Mouse (Mus musculus): ENCODE data around the gene Gabrg2.

Gabrg2 gene

DNA sequence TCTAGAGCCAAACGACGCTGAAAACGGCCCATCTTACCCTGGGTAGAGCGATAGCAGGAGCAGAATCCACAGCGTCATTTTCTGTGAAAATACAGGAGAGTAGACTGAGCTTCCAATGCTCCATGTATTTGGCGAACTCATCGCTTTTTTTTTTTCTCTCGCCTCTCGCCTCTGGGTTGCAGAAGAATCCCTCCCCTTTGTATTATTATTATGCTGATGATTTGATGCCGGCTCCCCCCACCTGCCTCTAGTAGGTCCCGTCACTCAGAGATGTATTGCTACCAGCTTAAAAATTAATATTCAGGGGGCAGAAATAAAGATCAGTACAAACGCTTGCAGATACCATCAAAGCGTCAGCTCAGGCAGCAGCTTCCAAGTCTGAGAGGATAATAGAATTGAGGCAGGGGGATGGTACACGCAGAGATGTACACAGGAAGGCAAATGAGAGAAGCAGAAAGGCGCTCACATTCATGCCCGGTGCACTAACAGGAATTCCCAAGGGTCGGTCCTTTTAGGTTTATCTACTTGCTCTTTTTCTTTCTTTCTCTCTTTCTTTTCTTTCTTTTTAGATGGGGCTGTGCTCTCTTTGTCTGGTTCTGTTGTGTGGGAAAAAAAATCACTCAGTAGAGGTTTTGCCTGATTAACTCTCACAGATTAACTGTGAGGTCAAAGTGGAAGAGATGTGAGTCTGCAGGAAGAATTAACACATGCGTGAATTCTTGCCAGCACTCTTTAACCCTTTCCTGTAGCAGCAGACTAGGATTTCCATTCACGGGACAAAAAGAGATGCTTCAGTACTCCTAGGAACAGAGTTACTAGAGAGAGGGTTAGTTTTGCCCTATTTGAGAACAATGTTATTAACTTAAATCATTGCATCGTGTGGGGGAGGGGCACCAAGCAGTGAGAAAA, at the start of gene Gabrg2:
Gene Gabrg2, minus strand, starts transcription at position 668 of the 909 bp plus-strand sequence.
- no peak for DNase-seq (ENCODE audit: low read depth, low spot score)

DNA sequence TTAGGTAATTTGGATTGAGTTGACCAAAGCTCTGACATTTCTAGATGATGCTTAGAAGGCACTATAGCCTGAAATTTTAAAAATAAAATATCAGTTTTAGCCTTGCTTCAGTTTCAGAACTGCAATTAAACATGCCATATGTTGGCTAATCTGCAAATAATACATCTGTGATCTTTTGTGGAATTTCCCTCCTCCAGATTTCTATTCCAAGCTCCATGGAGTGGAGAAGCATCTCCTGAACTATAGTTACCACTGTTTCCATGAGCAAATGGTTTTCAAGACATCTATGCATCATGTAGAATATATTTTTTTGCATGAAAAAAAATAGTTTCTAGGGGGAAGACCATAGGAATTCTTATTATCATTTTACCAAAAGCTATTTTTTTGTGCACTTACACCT, 47.5 kb upstream of the Gabrg2 start:
- DNase-seq (ENCODE audit: low read depth, low spot score) = no peak

DNA sequence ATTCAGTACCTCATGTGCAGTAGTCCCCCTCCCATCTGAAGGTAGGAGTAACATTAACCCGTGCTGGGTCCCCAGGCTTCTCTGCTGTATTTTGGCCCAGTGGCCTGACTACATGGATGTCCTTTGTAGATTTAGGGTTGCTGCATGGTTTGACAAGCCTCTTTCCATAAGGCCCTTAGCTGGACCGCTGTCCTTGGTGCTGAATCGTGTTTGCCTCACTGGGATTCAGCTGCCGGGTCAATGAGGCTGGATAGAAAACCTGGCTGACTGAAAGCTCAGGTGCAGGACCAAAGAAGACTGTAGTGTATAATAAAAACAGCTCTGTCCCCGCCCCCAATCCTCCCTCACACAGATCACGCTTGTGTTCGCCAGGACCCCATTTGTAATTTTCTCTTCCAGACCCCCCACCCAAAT, 1.2 kb downstream of the Gabrg2 start:
- peak; percentile 50 for DNase-seq (ENCODE audit: low read depth, low spot score)

DNA sequence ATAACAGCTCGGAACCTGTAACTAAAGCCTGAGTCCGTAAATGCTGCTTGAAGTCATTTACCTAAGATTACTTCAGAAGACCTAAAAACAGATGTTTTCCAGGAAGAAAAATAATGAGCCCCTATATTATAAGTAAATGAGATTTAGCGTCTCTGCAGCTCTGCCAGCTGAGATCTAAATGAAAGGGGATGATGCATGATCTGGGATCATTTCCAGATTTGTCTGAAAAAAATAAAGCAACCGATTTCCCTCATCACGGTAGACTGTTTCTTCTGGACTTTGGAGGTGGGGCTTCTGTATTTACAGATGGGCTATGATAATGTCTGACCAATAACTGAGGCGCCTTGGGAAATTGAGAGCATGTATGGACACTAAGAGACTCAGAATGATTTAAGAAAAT, 20.5 kb downstream of the Gabrg2 start:
- DNase-seq (ENCODE audit: low read depth, low spot score) = no peak

DNA sequence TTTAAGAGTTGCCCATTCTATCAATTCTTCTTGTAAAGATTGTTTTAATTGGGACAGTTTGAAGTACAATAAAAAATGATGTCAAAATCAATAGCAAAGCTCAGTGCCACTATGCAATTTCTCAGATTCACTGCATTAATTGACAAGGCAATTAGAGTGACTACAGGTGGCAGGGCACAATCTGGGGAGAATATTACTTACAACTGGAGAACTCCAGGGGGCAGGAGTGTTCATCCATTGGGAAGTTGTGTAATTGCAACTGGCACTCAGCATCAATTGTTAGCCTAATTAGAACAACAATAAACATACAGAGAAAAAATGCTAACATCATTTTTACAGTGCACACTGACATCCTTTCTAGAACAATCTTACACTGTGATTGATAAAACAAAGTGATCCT, 32.1 kb downstream of the Gabrg2 start:
- peak; percentile 4 for DNase-seq (ENCODE audit: low read depth, low spot score)

DNA sequence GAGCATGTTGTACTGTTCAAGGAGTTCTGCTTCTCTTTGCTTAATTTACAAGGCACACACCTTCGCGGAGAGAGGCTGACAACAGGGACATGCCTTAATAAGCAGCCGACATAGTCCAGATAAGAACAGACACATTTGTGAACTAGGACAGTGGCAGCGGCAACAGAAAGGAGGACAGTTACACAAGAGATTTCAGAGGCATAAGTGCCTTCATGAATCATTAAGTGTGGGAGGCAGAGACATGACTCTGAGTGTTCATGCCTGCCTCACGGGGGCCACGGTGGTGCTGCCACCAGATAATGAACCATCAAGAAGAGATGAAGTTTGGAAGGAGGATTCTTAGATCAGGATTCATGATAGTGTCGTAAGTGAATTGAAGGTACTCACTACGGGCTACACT, 38.0 kb downstream of the Gabrg2 start:
- DNase-seq (ENCODE audit: low read depth, low spot score) = no peak

DNA sequence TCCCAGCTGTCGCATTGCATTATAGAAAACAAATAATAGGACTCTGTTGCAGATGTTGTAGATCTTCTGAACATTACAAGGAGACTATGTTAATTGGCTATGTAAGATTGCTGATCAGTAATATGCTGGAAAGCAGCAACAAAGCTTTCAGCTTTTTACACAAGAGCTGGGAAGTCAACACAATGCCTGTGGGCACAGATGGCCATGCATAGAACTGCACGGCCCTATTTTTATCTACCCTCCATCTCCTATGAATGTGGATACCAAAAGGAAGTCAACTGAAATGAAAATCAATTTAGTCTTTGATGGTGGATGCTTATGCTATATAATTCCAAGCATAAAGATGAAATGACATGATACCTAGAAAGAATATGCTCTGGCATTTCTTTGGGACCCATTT, 47.1 kb downstream of the Gabrg2 start:
- no peak for DNase-seq (ENCODE audit: low read depth, low spot score)

DNA sequence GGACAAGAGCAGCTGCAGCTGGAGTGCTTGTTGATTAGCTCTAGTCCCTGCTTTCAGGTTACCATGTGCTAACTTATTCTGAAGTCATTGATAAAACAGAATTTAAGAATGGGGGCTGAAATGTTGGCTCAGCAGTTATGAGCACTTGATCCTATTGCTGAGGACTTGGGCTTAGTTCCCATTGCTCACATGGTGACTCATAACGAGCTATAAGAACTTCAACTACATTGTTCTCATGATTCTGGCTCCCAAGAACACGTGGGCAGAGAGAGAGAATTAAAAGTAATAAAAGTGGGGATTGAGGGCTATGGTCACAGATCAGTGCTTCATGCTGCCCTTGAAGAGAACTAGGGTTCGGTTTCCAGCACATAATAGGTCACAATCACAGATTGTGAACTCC, 48.8 kb downstream of the Gabrg2 start:
- DNase-seq (ENCODE audit: low read depth, low spot score) = no peak

DNA sequence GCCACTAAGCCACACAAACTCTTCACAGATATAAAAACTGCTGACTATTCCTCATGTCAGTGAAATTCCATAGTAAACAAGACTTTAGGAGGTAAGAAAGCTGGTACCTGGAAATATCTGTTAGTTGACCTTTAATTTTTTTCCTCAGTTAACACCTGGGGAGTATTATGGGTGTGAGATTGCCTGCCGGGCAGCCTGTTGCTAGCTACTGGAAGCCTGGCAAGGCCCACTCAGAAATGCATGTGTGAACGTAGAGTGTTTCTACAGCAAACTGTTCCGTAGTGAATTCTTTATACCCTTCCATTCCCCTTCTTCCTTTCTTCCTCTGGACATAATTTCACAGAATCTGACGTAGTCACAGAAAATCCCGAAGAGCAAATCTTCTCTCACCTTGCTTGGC, 55.2 kb downstream of the Gabrg2 start:
- DNase-seq (ENCODE audit: low read depth, low spot score) = no peak

DNA sequence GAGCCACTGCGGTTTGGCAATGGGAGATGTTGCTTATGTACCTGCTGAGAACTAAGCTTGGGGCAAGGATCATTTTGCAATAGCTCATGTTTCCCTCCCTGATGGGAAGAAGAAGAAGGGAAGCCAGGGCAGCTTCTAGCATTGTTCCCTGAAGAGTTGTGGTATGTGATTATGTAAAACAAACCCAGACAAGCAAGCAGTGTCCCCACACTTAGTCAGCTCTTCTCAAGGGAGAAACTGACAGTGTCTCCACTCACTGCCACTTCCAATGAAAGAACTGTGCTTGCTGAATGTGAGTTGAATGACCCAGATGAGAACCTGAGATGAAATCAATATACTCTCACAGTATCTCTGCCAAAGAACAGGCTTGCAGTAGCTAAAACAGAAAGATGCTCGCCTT, 62.7 kb downstream of the Gabrg2 start:
- DNase-seq (ENCODE audit: low read depth, low spot score) = no peak

DNA sequence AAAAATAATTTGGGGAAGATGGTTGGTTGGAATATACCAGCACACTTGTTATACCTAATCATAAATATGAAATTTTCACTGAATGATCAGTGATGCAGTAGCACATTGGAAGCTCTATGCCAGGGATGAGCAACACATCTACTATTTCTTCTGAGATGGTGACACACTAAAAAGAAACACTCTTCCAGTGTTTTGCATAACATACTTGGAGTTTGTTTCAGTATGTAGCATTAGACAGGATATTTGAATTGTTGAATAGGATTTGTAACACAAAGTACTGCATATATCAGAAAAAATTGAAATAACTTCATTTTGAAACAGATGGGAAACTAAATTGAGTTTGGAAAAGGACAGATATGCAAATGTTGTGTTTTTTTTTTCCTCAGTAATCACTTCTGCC, 81.8 kb downstream of the Gabrg2 start:
- no peak for DNase-seq (ENCODE audit: low read depth, low spot score)

DNA sequence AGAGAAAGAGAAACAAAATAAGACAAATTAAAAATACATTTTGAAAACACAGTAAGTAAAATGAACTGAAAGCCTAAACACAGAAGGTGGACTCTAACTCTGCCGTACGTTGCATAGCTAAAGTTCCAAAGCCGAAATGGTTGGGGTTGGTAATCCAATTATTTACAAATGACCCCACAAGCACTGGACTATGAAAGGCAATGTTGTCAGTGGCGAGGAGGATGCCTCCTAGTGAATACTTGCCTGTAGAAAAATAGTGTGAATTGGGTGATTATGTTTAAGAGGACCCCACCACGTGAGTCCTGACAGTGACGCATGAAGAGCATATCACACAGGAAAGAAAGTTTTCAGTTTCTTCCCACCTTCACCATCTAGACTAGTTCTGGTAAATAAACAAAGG, 86.6 kb downstream of the Gabrg2 start:
- DNase-seq (ENCODE audit: low read depth, low spot score) = no peak

DNA sequence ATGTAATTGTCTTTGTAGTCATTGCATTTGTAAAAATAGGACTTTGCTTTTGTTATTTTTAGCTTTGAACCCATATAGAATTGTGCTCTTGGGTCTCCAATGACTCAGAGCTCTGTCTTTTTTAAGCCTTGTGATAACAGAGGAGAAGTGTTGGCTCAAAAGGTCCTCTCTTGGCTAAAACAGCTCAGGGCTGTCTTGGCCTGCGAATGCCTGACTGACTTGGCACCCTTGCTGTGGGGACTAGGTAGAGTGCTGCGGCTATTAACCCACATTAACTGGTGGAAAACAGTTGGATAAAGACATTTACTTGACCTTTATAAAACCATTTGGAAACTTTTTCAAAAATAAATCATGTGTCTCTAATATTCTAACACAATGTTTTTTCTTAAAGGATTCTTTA, 97.0 kb downstream of the Gabrg2 start:
- no peak for DNase-seq (ENCODE audit: low read depth, low spot score)

All from R1 (cell line).